Mouse (Mus musculus): ENCODE data around the gene Arhgap6.

- TF ChIP-seq CTCF (IDR thresholded peaks at IDR 0.05; ENCODE audit: low read depth) (no peak), EP300 (IDR thresholded peaks at IDR 0.05; ENCODE audit: low read depth) (no peak)
Measured at GRCm38 (mm10) chrX:168913519-168913918, 118.6 kb downstream of the Arhgap6 start.
